Mouse (Mus musculus) heart, postnatal 36 days (tissue): ENCODE results near the gene Ttc13. TPM values are rescaled to one million over a fixed set of nuclear protein-coding genes. Genes with fewer than 3 reads are reported as not detected.

Source experiments
- DNase-seq, 2 experiments: peaks; one replicate each; pipeline ENCODE4 v3.0.0; 2021 to 2022
- intact Hi-C: fragments of 180-260 bp; cut with DNase I; formaldehyde crosslinking; loops from one replicate; pipeline ENCODE4 v1.15.1; 2025
- total RNA-seq, 2 experiments: library from RNA; stranded (reverse); gene quantifications; 2 replicates each; pipeline ENCODE4 v1.2.3; 2021

Gene Ttc13
- 10 to 100 TPM; 16.7 to 17.4 TPM for total RNA-seq

GRCm38 (mm10) chr8:124721862-124722515 is at the start of gene Ttc13, which contains the start of gene Arv1:
Ttc13 (minus strand) TSS chr8:124721983.
Arv1 (plus strand) TSS chr8:124722139.
- intact Hi-C loops: loop anchor here (10.0 kb wide), 1 partner anchor 173 kb away; the partner anchor contains the start of genes Exoc8 and Sprtn
- DNase-seq: peak; percentile 93 to 94

DNA sequence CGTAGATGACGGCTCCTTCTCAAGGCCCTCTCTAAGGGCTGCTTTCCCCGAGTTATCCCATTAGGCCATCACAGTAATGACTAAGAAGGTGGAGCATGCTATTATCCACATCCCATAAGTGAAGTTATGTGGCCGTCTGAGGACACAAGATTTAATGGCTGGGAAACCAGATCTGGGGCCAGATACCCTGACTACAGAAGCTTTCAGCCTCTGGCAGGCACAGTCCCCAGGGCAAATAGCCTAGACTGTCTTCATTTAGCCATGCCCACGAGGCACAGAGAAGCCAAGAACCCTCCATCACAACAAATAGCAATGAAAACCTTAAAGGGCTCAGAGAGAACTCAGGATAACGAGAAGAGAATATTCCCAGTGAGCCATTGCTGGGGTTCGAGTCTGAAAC is 41.3 kb upstream of the Ttc13 start:
- intact Hi-C loops: no loop called here
- DNase-seq: no peak

- peak in 1 of 2 experiments; percentile 12 for DNase-seq
- intact Hi-C loops: no loop called here
Observed at GRCm38 (mm10) chr8:124758544-124758943, 36.8 kb upstream of the Ttc13 start.

GRCm38 (mm10) chr8:124756601-124757000 is 34.8 kb upstream of the Ttc13 start:
- no peak for DNase-seq
- intact Hi-C loops: no loop called here

GRCm38 (mm10) chr8:124756153-124756552 is 34.4 kb upstream of the Ttc13 start:
- intact Hi-C loops: no loop called here
- no peak for DNase-seq

GRCm38 (mm10) chr8:124755481-124755880 is 33.7 kb upstream of the Ttc13 start:
- intact Hi-C loops: no loop called here
- DNase-seq: no peak

DNA sequence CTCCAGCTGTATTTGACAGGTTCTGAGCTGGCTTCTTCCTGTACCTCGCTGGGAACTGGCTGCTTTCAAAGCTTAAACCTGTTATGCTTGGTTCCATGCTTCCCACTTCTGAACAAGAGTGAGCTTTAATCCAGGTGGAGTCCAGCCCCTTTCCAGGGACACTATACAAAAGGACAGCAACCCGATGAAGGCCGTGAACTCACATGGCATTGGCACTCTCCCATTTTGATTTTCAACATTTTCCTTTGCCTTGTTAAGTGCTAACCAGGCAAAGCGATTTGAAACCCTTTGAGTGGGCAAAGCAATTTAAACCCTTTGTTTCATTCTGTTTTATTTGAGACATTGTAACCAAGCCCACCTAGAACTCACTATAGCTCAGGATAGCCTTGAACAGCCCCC is 33.0 kb upstream of the Ttc13 start:
- intact Hi-C loops: no loop called here

DNA sequence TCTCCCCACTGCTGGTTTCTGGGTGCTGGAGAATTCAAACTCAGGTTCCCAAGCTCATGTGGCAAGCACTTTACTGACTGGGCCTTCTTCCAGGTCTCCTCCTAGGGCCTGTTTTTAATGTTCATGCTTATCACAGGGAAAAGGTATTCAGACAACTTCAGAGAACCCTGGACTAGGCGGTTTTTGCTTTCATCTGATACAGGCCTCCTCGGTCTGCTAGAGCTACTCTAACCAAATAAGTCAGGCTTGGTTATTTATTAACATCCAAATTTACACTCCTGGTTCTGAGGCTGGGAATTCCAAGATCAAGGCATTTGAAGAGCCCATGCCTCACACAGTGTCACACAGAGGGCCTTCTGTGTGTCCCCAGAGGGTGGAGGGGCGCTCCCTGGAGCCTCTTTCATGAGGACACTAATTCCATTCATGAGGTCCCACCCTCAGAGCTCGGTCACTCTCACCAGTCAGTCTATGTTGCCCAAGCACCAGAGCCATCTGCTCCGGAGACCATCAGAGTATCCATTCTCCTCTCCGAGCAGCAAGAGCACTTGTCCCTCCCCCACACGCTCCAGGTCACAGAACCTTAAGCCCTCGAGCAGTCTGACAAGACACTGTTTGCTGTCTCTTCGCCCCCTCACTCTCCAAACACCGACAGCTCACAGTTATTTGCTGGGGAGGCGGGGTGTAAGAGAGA is 32.5 kb upstream of the Ttc13 start:
- intact Hi-C loops: no loop called here
- no peak for DNase-seq

More for the DNA sequence above, 33.0 kb upstream of the Ttc13 start:
- DNase-seq: no peak

DNA sequence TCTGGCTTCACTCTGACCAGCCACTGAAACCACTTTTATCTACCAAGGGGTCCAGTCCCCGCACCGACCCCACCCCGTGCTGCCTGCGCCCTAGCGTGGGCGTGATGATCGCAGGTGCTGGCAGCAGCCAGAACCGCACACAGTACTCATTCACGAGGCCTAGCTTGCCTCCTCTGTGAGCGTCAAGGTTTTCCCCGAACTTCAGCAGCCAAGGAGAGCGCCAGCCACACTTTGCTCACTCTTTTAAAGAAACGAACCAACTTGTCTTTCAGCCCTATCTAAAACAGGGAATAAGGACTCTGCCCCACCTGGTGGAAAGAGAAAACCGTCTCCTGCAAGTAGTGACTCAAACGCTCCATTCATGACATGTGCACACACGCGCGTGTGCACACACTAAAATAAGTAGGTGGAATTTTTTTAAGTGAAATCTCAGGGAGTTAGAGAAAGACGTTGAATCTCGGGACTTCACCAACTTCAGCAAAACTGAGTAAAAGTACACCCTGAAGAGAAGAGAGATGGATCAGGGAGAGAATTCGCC is 30.6 kb upstream of the Ttc13 start:
- no peak for DNase-seq
- intact Hi-C loops: no loop called here

DNA sequence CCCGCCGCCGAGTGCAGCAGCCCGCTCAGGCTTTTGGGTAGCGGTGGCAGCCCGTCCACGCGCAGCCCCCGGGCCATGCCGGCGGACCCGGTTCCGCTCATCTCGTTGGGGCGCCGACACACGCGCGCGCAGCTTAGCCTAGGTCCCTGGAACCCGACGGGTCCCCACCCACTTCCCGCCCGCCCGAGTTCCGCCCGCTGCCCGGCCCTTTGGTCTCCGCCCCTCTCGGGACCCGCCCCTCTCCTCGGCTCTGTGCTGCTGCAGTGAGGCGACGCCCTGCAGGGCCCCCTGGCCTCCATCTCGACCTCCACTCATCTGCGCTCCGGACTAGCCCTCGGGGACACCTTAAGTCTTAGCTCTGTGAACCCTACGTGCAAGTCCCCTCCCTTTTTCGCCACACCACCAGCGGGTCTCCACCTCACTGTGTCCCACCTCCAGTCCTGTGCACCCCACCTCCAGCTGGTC is 30.0 kb upstream of the Ttc13 start, which contains the start of gene Fam89a:
Fam89a (minus strand) TSS at position 124 of the 465 bp plus-strand sequence.
- intact Hi-C loops: no loop called here
- DNase-seq: peak; percentile 47 to 54

DNA sequence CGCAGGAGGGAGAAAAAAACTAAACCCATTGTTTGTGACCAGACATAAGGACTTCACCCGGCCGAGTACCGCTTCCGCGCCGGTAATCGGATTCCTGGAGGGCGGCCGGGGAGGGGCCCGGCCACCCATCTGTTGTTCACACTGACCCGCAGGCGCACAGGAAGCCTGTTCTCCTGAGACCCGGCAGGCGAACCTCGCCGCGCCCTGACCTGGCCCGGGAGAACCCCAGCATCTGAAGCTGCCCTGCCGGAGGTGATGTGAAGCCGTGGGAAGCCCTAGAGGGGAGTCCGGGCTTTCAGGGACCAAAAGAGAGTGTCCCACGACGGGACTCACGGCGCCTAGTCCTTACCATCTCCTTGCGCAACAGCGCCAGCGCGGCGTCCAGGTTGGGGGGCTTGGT is 29.4 kb upstream of the Ttc13 start:
- intact Hi-C loops: no loop called here
- peak; percentile 14 to 19 for DNase-seq

- intact Hi-C loops: no loop called here
- no peak for DNase-seq
Observed at GRCm38 (mm10) chr8:124746661-124747060, 24.9 kb upstream of the Ttc13 start.

DNA sequence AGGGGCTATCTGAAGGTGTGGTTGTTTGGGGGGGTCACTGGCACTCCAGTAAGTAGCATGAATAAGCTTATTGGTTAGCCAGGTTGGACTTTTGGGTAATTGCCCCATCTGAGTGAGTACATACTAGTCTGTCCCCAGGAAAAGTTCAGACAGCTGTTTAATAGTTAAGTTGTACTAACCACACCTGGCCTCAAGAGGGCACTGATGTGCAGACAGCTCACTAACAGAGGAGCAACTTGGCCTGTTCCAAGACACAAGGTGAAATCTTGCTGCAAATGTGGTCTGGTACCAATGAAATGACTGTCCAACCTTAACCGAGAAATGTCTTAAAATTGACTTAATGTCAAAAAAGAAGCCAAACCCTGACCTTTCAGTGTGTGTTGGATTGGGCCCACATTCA is 17.5 kb upstream of the Ttc13 start:
- DNase-seq: no peak
- intact Hi-C loops: loop anchor here (1.0 to 10.0 kb wide), 2 partner anchors 88 to 296 kb away; no protein-coding TSS in a partner anchor

DNA sequence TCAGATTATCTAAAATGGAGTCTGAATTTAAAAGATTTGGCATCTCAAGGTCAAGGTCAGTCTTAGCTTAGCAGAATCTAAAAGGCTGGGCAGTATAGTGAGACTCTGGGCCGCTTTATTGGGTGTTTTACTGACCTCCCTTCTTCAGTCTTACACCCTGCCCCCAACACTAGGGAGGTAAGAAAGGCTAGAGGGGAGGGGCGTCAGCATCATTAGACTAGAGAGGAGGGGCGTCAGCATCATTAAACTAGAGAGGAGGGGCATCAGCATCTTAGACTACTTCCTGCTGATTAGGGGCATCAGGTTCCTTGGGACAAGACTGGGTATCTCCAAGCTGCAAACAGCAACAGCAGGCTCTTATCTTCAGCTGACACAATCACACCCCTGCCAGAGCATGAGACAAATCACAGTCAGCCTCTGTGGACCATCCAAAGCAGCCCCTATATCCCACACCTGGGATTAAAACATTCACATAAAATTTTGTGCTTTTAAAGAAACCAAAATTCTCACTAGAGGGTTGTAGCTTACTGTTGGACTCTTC is 13.7 kb upstream of the Ttc13 start:
- DNase-seq: no peak
- intact Hi-C loops: loop anchor here (10.0 kb wide), 1 partner anchor 299 kb away; no protein-coding TSS in a partner anchor

DNA sequence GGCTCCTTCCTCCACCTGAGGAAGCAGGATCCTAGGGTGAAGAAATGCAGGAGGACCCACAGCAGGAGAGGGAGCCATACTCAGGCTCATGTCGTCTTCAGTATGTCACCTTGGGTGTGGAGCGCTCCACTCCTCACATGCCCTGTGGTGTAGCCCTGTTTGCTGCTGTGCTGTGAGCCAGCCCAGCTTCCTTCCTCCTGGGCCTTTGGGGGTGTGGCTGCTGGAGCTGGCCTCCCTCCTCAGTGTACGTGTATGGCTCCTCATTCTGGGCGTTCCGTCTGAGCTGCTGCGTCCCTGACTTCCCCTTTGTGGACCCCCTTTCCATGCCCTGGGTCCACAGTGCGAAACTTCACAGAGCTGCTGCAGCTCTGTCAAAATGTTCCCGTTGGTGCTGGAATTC is 11.0 kb upstream of the Ttc13 start:
- intact Hi-C loops: loop anchor here (10.0 kb wide), 1 partner anchor 302 kb away; no protein-coding TSS in a partner anchor
- DNase-seq: no peak

- no peak for DNase-seq
- intact Hi-C loops: loop anchor here (10.0 kb wide), 1 partner anchor 170 kb away; the partner anchor contains the start of genes Exoc8 and Sprtn
Observed at GRCm38 (mm10) chr8:124724301-124724700, 2.5 kb upstream of the Ttc13 start.

- intact Hi-C loops: loop anchor here (10.0 kb wide), 1 partner anchor 174 kb away; the partner anchor contains the start of genes Exoc8 and Sprtn
- DNase-seq: no peak
Observed at GRCm38 (mm10) chr8:124720938-124721861, 583 bp downstream of the Ttc13 start.

- no peak for DNase-seq
- intact Hi-C loops: loop anchor here (10.0 kb wide), 1 partner anchor 175 kb away; the partner anchor contains the start of genes Exoc8 and Sprtn
Observed at GRCm38 (mm10) chr8:124720133-124720532, 1.6 kb downstream of the Ttc13 start.

- DNase-seq: no peak
- intact Hi-C loops: no loop called here
Observed at GRCm38 (mm10) chr8:124715736-124716135, 6.0 kb downstream of the Ttc13 start.

DNA sequence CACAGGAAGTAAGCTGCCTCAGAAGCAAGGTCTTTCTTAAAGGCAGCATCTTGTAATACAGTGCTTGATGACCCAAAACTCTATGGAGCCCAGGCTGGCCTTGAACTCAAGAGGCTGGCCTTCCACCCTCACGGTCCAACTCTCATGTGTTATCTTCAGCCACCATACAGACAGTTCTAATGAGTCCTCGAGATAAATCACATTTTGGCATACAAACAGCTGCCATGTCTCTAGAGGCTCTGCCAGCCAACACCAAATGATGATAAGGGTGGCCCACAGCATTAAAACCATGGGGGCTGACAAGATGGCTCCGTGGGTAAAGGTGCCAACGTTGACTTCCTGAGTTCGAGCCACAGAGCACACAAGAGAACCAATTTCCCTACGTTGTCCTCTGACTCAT is 8.6 kb downstream of the Ttc13 start:
- DNase-seq: no peak
- intact Hi-C loops: no loop called here
